Mouse (Mus musculus): Measurements from ENCODE around the gene Selenov.

- TF ChIP-seq E2F4 (IDR thresholded peaks at IDR 0.05; ENCODE audit: insufficient read depth) (no peak), POLR2A (IDR thresholded peaks at IDR 0.05; ENCODE audit: insufficient read length, low read depth) (no peak), CEBPB (IDR thresholded peaks at IDR 0.05; ENCODE audit: insufficient read depth, poor library complexity, severe bottlenecking) (no peak), MYOG (IDR thresholded peaks at IDR 0.05; ENCODE audit: control insufficient read depth in 1 of 3, insufficient read depth in 1 of 3, insufficient read length in 2 of 3, low read depth in 2 of 3) (no peak), USF1 (IDR thresholded peaks at IDR 0.05; ENCODE audit: low read depth) (no peak)
Observed at GRCm38 (mm10) chr7:28328260-28328659, 37.3 kb upstream of the Selenov start.
